Comparison of ENCODE assay signal across 13 mouse cellular contexts in genomic region chr8:37072905-37073304, GRCm38 (mm10).
DNase-seq lines count a peak whose midpoint lies in the region; ATAC-seq and TF ChIP-seq lines count a peak whose summit lies in the region.
"Had no signal": no experiment of that assay in that cellular context is flagged by ENCODE, and none has a peak within 500 bp of the region (broad histone marks: within the 10 kb centered on the region; RNA-seq: fewer than 3 reads in every experiment).

No protein-coding gene starts in this region.

- H3K9me3 ChIP-seq in midbrain, postnatal 0 days (ENCODE audit: low read length) = no peaks in the 10 kb centered on the region
- H3K9me3 ChIP-seq in midbrain, embryonic 16.5 days (replicated peaks; ENCODE audit: control insufficient read depth, low read length, poor library complexity, severe bottlenecking) = no peaks in the 10 kb centered on the region
- H3K9me3 ChIP-seq in stomach, postnatal 0 days (ENCODE audit: control insufficient read depth, low read length) = no peaks in the 10 kb centered on the region
- H3K9me3 ChIP-seq: limb, embryonic 12.5 days; megakaryocyte, embryonic 14.5 days; neural tube, embryonic 12.5 days had no signal

- no peak for ATAC-seq in midbrain, postnatal 0 days (ENCODE audit: low FRiP score)
- no peak for ATAC-seq in midbrain, embryonic 16.5 days
- ATAC-seq in stomach, postnatal 0 days (ENCODE audit: low FRiP score, low TSS enrichment) = no peak
- ATAC-seq in frontal cortex, adult (ENCODE audit: low TSS enrichment) = no peak

- no peaks in the 10 kb centered on the region for H3K4me1 ChIP-seq in kidney, adult 2 months (ENCODE audit: control insufficient read depth, insufficient read depth, low read length)
- H3K4me1 ChIP-seq in midbrain, postnatal 0 days (ENCODE audit: insufficient read depth, low read length) = no peaks in the 10 kb centered on the region
- H3K4me1 ChIP-seq in midbrain, embryonic 16.5 days (ENCODE audit: control insufficient read depth, insufficient read depth, low read length) = no peaks in the 10 kb centered on the region
- no peaks in the 10 kb centered on the region for H3K4me1 ChIP-seq in stomach, postnatal 0 days (replicated peaks; ENCODE audit: control insufficient read depth, insufficient read depth)
- H3K4me1 ChIP-seq: limb, embryonic 12.5 days; megakaryocyte, embryonic 14.5 days; neural tube, embryonic 12.5 days had no signal

- H3K4me2 ChIP-seq in midbrain, postnatal 0 days (ENCODE audit: low read depth, low read length, poor library complexity, severe bottlenecking) = no peak overlapping the region
- H3K4me2 ChIP-seq in midbrain, embryonic 16.5 days (ENCODE audit: low read length) = no peak overlapping the region
- no peak overlapping the region for H3K4me2 ChIP-seq in stomach, postnatal 0 days (replicated peaks; ENCODE audit: low read depth)
- H3K4me2 ChIP-seq: limb, embryonic 12.5 days; neural tube, embryonic 12.5 days had no signal

- H3K9ac ChIP-seq in midbrain, postnatal 0 days (replicated peaks; ENCODE audit: low read length, poor library complexity, severe bottlenecking) = no peak overlapping the region
- no peak overlapping the region for H3K9ac ChIP-seq in midbrain, embryonic 16.5 days (ENCODE audit: low read depth, low read length)
- no peak overlapping the region for H3K9ac ChIP-seq in stomach, postnatal 0 days (ENCODE audit: low read length)
- H3K9ac ChIP-seq: limb, embryonic 12.5 days; neural tube, embryonic 12.5 days had no signal

- no peaks in the 10 kb centered on the region for H3K36me3 ChIP-seq in kidney, adult 2 months (ENCODE audit: control insufficient read depth, insufficient read depth, low read length)
- H3K36me3 ChIP-seq in midbrain, postnatal 0 days (ENCODE audit: insufficient read depth, low read length) = no peaks in the 10 kb centered on the region
- H3K36me3 ChIP-seq in midbrain, embryonic 16.5 days (ENCODE audit: control insufficient read depth, insufficient read depth, low read length) = no peaks in the 10 kb centered on the region
- no peaks in the 10 kb centered on the region for H3K36me3 ChIP-seq in stomach, postnatal 0 days (ENCODE audit: control insufficient read depth, insufficient read depth, low read length)
- H3K36me3 ChIP-seq: limb, embryonic 12.5 days; neural tube, embryonic 12.5 days had no signal

- no peak for TF ChIP-seq EP300 in stomach, postnatal 0 days (optimal IDR thresholded peaks at IDR 0.05)

- 15% methylated on average over 2 of the region's 2 CpGs for WGBS in kidney, adult 2 months
- WGBS in midbrain, postnatal 0 days = 27% methylated on average over 2 of the region's 2 CpGs
- WGBS in midbrain, embryonic 16.5 days = 26% methylated on average over 2 of the region's 2 CpGs
- WGBS in stomach, postnatal 0 days = 29% methylated on average over 2 of the region's 2 CpGs

- peak; percentile 3 to 8 for DNase-seq in cerebellum, postnatal 14 days
- DNase-seq in cerebellum, adult 8-10 months = no peak
- peak; percentile 19 for DNase-seq in kidney, adult 2 months
- DNase-seq in kidney, adult 11 months = no peak
- DNase-seq in midbrain, postnatal 0 days (ENCODE audit: low spot score) = peak; percentile 53
- DNase-seq in stomach, postnatal 0 days (ENCODE audit: low spot score) = no peak
- DNase-seq: cerebellum, adult 18-20 months; right cerebral cortex, postnatal 14 days had no signal

- no peak overlapping the region for H3K4me3 ChIP-seq in kidney, adult 2 months (ENCODE audit: insufficient read depth, low read depth, low read length)
- H3K4me3 ChIP-seq in midbrain, postnatal 0 days (ENCODE audit: low read depth, low read length) = no peak overlapping the region
- no peak overlapping the region for H3K4me3 ChIP-seq in midbrain, embryonic 16.5 days (ENCODE audit: low read depth, low read length)
- no peak overlapping the region for H3K4me3 ChIP-seq in stomach, postnatal 0 days (ENCODE audit: low read depth, low read length)
- H3K4me3 ChIP-seq: limb, embryonic 12.5 days; megakaryocyte, embryonic 14.5 days; neural tube, embryonic 12.5 days had no signal

- TF ChIP-seq CTCF in kidney, adult 2 months (conservative IDR thresholded peaks at IDR 0.05; ENCODE audit: insufficient read depth, insufficient read length, low read depth, low read length) = no peak
- TF ChIP-seq CTCF in midbrain, postnatal 0 days (IDR thresholded peaks at IDR 0.05) = peak; percentile 76
- TF ChIP-seq CTCF in stomach, postnatal 0 days (IDR thresholded peaks at IDR 0.05; ENCODE audit: low read depth) = peak; percentile 69

- TF ChIP-seq POLR2A in kidney, adult 2 months (IDR thresholded peaks at IDR 0.05; ENCODE audit: low read depth, low read length) = no peak

- no peak overlapping the region for H3K27ac ChIP-seq in kidney, adult 2 months (ENCODE audit: insufficient read depth, low read depth, low read length)
- H3K27ac ChIP-seq in midbrain, postnatal 0 days (ENCODE audit: low read depth, low read length) = no peak overlapping the region
- no peak overlapping the region for H3K27ac ChIP-seq in midbrain, embryonic 16.5 days (ENCODE audit: low read length)
- H3K27ac ChIP-seq in stomach, postnatal 0 days (replicated peaks) = no peak overlapping the region
- H3K27ac ChIP-seq: limb, embryonic 12.5 days; neural tube, embryonic 12.5 days had no signal

- no peaks in the 10 kb centered on the region for H3K27me3 ChIP-seq in kidney, adult 2 months (replicated peaks; ENCODE audit: control insufficient read depth, insufficient read depth, low read length)
- no peaks in the 10 kb centered on the region for H3K27me3 ChIP-seq in midbrain, postnatal 0 days (ENCODE audit: insufficient read depth, low read length)
- H3K27me3 ChIP-seq in midbrain, embryonic 16.5 days (ENCODE audit: control insufficient read depth, insufficient read depth, low read depth, low read length) = no peaks in the 10 kb centered on the region
- no peaks in the 10 kb centered on the region for H3K27me3 ChIP-seq in stomach, postnatal 0 days (ENCODE audit: control insufficient read depth, insufficient read depth, low read length)
- H3K27me3 ChIP-seq: limb, embryonic 12.5 days; megakaryocyte, embryonic 14.5 days; neural tube, embryonic 12.5 days had no signal

Comparison
In these comparisons a context has a peak if more than half of its experiments do, and no peak if none do; other contexts are left out.
1. DNase-seq: peak in cerebellum, postnatal 14 days (2 of 2), kidney, adult 2 months (single experiment) and midbrain, postnatal 0 days (single experiment); none in cerebellum, adult 8-10 months (single experiment), kidney, adult 11 months (single experiment) and stomach, postnatal 0 days (single experiment).